Mouse (Mus musculus) adrenal gland, adult 8-10 months (tissue): ENCODE results near the gene Sestd1. TPM values are rescaled to one million over a fixed set of nuclear protein-coding genes. Genes with fewer than 3 reads are reported as not detected.

ENCODE experiments used
- DNase-seq: peaks from one replicate; pipeline ENCODE4 v3.0.0; 2022
- total RNA-seq, 4 experiments: library from RNA; stranded (reverse); gene quantifications; 2 replicates each; pipeline ENCODE4 v1.2.4; 2022

Gene Sestd1
- total RNA-seq, 4 experiments from 2014 or later = 18.8 to 23.2 (median 20.4) TPM

DNA sequence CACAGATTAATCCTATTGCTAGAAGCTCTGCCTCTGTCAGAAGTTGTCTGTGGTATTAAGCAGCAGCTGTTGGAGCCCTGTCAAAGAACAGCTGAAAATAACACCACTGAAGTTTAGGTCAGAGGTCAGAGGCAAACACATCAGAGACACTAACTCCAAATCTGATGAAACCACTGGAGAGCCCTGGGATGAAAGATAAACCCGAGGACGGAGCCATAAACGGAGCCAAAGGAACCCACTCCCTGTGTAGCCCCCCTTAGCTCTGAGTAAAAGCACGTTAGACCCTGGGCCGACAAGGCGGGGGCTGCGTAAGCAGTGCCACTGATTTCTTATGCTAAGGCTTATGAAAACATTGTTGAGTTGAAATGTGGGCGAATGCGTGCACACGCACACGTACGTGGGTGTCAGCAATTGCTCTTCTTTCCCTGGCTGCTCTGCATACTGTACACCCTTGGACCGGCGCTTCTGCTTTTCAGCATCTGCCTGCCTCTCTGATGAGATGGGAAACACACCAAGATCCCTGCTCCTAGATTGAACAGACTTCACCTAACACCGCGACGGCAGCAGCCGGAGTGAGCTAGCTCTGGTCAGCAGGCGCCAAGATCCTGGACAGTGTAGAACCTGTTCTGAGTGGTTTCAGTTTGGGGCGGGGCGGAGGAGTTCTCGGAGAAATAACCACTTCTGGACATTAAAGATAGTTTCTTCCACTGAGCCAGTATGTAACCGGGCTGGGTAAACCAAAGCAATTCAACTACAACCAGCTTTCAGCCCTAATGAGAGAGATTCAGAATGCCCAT is 108.8 kb downstream of the Sestd1 start:
- DNase-seq = no peak

DNA sequence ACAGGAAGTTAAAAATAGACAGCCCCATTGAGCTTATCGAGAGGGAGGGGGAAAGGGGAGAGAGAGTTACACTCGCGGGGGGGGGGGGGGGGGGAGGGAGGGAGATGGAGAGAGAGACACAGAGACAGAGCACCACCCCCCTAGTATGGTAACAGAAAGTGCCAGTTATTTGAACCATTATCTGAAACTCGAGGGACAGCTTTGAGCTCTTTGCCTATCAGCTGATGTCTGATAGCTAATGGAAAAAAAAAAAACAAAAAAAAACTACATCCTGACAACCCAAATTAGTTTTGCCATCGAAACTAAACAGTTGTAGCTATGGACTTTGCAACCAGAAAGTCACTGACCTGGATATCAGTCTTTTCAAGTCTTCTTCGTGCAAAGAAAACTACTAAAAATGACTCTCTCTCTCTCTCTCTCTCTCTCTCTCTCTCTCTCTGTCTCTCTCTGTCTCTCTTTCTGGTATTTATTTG is 109.7 kb downstream of the Sestd1 start, which contains the start of gene Ccdc141:
Ccdc141 (minus strand) TSS at position 4 of the 473 bp plus-strand sequence.
- no peak for DNase-seq

DNA sequence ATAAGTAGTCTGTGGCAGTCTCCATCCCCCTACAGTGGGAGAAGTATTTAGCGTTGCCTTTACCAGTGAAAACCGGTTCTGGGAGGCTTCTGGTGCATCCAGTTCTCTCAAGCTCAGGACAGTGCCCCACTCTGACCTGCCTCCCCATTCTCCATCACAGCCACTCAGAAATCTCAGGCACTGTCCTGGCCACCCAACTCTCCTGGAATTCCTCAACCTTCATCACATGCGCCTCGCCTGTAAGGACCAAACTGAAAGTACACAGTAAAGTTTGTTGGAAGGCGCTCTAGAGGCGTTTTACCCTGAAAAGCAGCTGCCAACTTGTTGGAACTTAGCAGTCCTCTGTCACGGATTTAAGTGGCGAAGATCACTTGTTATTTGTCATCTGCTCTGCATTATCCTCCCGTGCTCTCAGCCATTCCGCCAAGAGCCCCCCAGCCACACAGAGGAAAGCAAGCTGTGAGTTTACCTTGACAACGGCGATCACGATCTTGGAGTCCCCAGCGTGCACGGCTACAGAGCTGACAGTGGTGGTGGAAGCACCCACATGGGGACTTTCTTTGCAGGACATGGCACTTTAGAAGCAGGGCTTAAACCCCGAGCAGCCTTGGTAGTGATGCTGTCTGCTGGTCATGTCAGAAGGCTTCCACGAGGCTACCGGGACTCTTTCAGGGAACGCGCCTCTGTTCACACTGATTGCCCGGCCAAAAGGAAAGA is 110.3 kb downstream of the Sestd1 start:
- DNase-seq = no peak

- DNase-seq = no peak
Observed at GRCm38 (mm10) chr2:77169218-77169617, 111.2 kb downstream of the Sestd1 start.

DNA sequence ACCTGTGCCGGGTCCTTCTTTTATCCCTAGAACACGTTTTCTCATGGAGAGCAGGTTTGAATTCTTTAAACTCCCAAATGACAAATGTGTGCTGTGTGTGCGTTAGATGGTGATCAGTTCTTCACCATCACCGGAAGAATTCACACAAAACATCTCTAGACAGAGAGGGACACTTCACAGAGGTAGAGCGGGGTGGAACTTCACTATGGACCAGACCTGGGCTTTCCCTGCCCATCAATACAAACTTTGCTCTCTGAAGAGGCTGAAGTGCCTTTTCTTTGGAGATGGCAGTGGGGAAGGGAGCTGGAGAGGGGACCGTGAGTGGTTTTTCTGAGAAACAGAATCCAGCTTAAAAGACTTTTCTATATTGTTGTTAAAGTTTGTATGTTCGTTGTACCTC is 111.6 kb downstream of the Sestd1 start:
- DNase-seq = no peak

DNA sequence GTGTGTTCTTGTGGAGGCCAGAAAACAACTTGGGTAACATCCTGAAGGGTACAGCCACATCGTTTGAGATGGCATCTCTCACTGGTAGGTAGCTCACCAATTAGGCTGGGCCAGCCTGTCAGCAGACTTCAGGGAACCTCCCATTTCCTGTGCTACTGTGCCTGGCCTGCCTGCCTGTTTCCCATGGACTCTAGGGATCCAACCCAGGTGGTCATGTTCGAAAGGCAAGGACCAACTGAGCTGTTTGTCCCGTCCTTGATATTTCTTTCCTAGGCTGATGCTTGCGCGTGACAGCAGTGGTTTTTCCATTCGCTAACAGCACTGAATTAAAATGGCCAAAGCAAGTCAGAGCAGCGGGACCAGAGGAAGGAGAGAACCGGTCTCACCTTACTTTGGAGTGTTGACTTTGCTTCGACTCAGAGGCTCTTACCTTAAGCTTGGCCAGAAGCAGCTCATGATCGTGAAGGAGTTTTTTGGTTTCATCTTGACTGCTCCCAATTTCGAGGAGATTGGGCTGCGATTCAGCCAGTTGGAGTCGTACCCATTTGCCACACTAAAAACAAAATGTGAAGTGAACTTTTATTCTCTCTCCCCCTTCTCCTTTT is 112.2 kb downstream of the Sestd1 start:
- no peak for DNase-seq

- DNase-seq = no peak
Observed at GRCm38 (mm10) chr2:77166366-77166765, 114.0 kb downstream of the Sestd1 start.

GRCm38 (mm10) chr2:77164662-77165061 is 115.7 kb downstream of the Sestd1 start:
- DNase-seq = no peak

DNA sequence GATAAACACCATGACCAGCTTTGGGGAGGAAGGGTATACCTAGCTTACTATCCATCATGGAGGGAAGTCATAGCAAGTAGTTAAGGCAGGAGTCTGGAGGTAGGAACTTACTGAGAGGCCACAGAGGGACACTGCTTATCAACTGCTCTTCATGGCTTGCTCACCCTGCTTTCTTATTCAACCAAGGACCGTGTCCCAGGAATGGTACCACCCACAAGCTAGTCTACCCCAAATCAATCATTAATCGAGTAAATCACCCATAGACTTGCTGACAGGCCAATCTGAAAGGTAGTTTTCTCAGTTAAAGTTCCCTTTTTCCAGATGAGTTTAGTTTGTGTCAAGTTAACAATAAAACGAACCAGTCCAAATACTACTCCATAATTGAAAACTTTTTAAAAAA is 117.0 kb downstream of the Sestd1 start:
- DNase-seq = no peak

DNA sequence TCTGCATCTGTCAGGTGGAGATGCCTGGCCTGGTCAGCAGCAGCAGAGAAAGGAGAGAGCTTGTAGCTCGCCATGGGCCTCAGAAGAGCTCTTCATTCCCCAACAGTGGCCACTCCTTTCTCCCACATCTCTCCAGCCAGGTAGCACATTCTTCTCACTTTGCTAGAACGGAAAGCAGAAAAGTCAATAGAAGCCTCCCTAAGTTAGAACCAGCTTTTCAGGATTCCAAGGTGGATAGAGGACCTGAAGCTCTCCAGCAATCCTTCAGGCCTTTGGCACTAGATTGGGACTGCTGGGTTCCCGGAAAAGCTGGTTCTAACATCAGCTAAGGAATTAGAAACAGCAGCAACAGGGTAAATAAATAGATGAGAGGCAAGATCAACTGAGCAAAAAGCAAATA is 118.3 kb downstream of the Sestd1 start:
- DNase-seq = no peak

- no peak for DNase-seq
Observed at GRCm38 (mm10) chr2:77157546-77157945, 122.8 kb downstream of the Sestd1 start.

DNA sequence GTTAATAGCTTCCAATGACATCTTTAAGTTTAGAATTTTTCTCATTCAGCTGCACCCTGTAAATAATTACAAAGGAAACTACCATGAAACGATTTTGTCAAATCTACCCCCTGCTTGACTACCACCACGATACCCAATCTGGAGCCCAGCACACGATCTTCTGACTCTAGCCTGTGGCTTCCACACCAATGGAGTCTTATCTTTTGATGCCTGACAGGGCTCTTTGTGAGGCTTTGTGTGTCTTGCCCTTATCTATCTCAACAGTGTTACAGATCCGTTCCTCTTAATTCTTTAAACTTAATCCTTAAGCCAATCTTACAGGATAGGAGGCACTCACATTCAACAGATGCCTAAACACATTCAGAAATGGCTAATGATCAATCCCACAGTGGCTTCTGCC is 126.3 kb downstream of the Sestd1 start:
- DNase-seq = no peak

- no peak for DNase-seq
Observed at GRCm38 (mm10) chr2:77151255-77151654, 129.1 kb downstream of the Sestd1 start.

DNA sequence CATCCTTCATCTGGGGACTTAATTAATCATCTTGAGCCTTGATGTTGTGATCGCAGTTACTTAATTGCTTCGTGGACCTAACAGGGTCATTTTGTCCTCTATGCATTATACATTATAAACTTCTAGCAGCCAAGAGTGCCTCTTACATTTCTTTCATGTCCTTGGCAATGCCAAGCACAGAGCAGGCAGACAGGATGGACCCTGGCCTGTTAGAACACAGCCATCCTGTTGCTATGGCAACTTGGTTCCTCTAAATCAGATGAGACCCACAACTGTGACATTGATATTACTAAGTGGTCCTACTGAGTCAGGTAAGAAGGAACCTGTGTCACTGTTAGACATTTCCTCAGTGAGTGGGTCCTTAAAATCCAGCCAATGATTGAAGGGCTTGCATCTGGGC is 130.8 kb downstream of the Sestd1 start:
- no peak for DNase-seq

DNA sequence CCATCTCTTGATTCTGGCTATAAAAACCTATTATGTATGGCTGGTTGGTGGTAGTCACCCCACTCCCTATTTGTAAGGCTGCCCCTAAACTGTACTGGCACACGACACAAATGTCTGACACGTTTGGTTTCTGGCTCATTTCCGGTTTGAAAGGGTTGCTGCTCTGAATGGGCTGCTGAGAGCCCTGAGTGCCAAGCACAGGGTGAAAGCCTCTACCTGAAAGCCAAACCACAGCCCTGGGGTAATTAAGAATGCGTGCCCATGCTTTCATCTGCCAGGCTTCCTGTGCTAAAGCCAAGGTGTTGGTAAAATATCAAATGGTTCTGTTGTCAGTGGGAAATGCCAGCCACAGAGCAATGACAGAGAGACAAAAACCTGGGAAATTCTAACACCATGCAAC is 132.2 kb downstream of the Sestd1 start:
- DNase-seq = no peak

- DNase-seq = no peak
Observed at GRCm38 (mm10) chr2:77146968-77147367, 133.4 kb downstream of the Sestd1 start.

DNA sequence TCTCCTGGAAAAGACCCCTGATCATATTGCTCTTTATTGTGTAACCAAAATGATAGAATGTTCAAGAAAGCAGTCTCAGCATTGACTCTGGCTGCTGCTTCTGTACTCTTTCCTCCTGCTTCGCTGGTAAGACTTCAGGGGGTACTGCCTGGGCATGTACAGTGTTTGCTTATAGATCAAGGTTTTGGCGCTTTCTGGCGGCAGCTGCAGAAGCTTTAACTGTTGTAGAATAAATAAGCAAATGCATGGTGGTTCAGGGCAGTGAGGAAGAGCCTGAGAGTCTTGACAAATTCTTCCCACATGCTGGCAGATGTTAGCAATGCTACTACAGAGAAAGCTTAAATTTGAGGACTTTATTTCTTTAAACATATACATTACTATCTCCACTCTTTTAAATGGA is 134.1 kb downstream of the Sestd1 start:
- no peak for DNase-seq

- peak; percentile 10 for DNase-seq
Observed at GRCm38 (mm10) chr2:77143536-77143935, 136.9 kb downstream of the Sestd1 start.

DNA sequence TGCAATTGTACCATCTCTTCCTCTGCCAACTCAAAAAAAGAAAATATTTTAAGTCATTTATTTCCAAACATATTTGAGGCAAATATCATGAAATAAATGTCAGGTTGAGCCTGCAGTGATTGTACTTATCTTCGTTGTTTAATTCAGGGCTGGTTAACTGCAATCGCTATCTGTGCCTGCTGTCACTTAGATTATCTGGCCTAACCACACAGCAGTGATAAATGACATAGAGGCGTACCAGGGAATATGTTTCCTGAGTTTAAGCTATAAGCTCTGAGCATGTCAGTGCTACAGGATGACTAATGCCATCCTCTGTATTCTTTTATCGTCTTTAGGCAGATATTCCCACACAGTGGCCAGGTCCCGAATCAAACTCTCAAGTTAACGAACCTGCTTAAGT is 141.5 kb downstream of the Sestd1 start:
- DNase-seq = no peak

- DNase-seq = no peak
Observed at GRCm38 (mm10) chr2:77134906-77135305, 145.5 kb downstream of the Sestd1 start.

GRCm38 (mm10) chr2:77133407-77133806 is 147.0 kb downstream of the Sestd1 start:
- no peak for DNase-seq
